10 mouse cellular contexts compared by ENCODE assay signal in the genomic region with DNA sequence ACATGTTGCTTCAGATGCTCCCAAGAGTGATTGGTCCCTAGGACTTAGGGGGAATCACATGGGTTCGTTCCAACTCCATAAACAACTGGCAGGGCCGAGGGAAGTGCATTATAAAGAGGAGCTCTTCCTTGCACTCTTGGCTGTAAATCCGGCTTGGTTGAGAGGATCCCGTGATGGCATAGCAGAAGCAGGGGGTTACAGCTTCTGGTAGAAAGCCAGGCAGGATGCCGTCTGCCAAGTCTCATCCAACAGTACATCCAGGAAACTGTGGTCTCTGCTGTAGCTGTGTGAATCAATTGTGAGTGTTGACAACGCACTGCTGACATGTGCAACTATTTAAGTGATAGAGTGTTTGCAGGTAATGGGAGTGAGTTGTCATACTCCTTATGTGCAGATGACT.
"Had no signal": no experiment of that assay in that cellular context is flagged by ENCODE, and none has a peak within 500 bp of the region (broad histone marks: within the 10 kb centered on the region; RNA-seq: fewer than 3 reads in every experiment).

No protein-coding gene starts in this region.

- ATAC-seq: liver, postnatal 0 days had no signal

- H3K9ac ChIP-seq: limb, embryonic 12.5 days; liver, embryonic 13.5 days; liver, postnatal 0 days; neural tube, embryonic 13.5 days had no signal

- H3K27me3 ChIP-seq: limb, embryonic 12.5 days; liver, embryonic 13.5 days; neural tube, embryonic 13.5 days had no signal

- H3K27ac ChIP-seq: limb, embryonic 12.5 days; liver, embryonic 13.5 days; neural tube, embryonic 13.5 days had no signal

- H3K4me1 ChIP-seq: limb, embryonic 12.5 days; liver, embryonic 13.5 days; neural tube, embryonic 13.5 days had no signal

- H3K36me3 ChIP-seq: limb, embryonic 12.5 days; liver, embryonic 13.5 days; neural tube, embryonic 13.5 days had no signal

- H3K4me2 ChIP-seq: limb, embryonic 12.5 days; liver, embryonic 13.5 days; neural tube, embryonic 13.5 days had no signal

- DNase-seq: kidney, postnatal 25 days; liver; liver, embryonic 13.5 days; liver, postnatal 0 days; lung, postnatal 36 days; midbrain, embryonic 14.5 days; right cerebral cortex, postnatal 14 days; thymus, postnatal 36 days had no signal

- H3K9me3 ChIP-seq: limb, embryonic 12.5 days; liver, embryonic 13.5 days; neural tube, embryonic 13.5 days had no signal

- H3K4me3 ChIP-seq: limb, embryonic 12.5 days; liver, embryonic 13.5 days; neural tube, embryonic 13.5 days had no signal
